Mouse (Mus musculus) gastrocnemius, postnatal 4 days (tissue): Measurements from ENCODE around the gene 6430548M08Rik. TPM values are rescaled to one million over a fixed set of nuclear protein-coding genes. Genes with fewer than 3 reads are reported as not detected.

Experiments
- DNase-seq, 2 experiments: peaks; one replicate each; pipeline ENCODE4 v3.0.0; 2021 to 2022; ENCODE audit warnings: low spot score in 2 of 2, mixed read lengths in 2 of 2
- total RNA-seq, 2 experiments: library from RNA; stranded (reverse); gene quantifications; 2 replicates each; pipeline ENCODE4 v1.2.3; 2021

The 6430548M08Rik gene
- total RNA-seq, 2 experiments from 2014 or later: 13.0 to 14.2 TPM

GRCm38 (mm10) chr8:120180445-120180970 is 66.6 kb downstream of the 6430548M08Rik start:
- DNase-seq: no peak

- DNase-seq: no peak
Observed at GRCm38 (mm10) chr8:120181274-120181673, 67.3 kb downstream of the 6430548M08Rik start.

- no peak for DNase-seq
Observed at GRCm38 (mm10) chr8:120181861-120182414, 68.0 kb downstream of the 6430548M08Rik start.

- DNase-seq: peak in 1 of 2 experiments; percentile 67
Observed at GRCm38 (mm10) chr8:120184366-120184765, 70.4 kb downstream of the 6430548M08Rik start.

GRCm38 (mm10) chr8:120184850-120185792 is 71.2 kb downstream of the 6430548M08Rik start:
- DNase-seq: peak in 1 of 2 experiments; percentile 75

- DNase-seq: peak in 1 of 2 experiments; percentile 47
Observed at GRCm38 (mm10) chr8:120186454-120186853, 72.5 kb downstream of the 6430548M08Rik start.

- no peak for DNase-seq
Observed at GRCm38 (mm10) chr8:120188510-120188909, 74.6 kb downstream of the 6430548M08Rik start.

- no peak for DNase-seq
Observed at GRCm38 (mm10) chr8:120189440-120189839, 75.5 kb downstream of the 6430548M08Rik start.

GRCm38 (mm10) chr8:120190107-120190809 is 76.3 kb downstream of the 6430548M08Rik start:
- DNase-seq: no peak

- peak; percentile 97 to 98 for DNase-seq
Observed at GRCm38 (mm10) chr8:120190810-120191413, 77.0 kb downstream of the 6430548M08Rik start.

GRCm38 (mm10) chr8:120191633-120192032 is 77.7 kb downstream of the 6430548M08Rik start:
- no peak for DNase-seq

GRCm38 (mm10) chr8:120192118-120192517 is 78.2 kb downstream of the 6430548M08Rik start:
- no peak for DNase-seq

GRCm38 (mm10) chr8:120201351-120201750 is 87.4 kb downstream of the 6430548M08Rik start:
- no peak for DNase-seq

GRCm38 (mm10) chr8:120202546-120202945 is 88.6 kb downstream of the 6430548M08Rik start:
- no peak for DNase-seq

- DNase-seq: no peak
Observed at GRCm38 (mm10) chr8:120204736-120205360, 90.9 kb downstream of the 6430548M08Rik start.

- no peak for DNase-seq
Observed at GRCm38 (mm10) chr8:120205916-120206315, 92.0 kb downstream of the 6430548M08Rik start.

- no peak for DNase-seq
Observed at GRCm38 (mm10) chr8:120207364-120207763, 93.4 kb downstream of the 6430548M08Rik start.

- no peak for DNase-seq
Observed at GRCm38 (mm10) chr8:120208113-120208512, 94.2 kb downstream of the 6430548M08Rik start.

- no peak for DNase-seq
Observed at GRCm38 (mm10) chr8:120211345-120211744, 97.4 kb downstream of the 6430548M08Rik start.

- DNase-seq: no peak
Observed at GRCm38 (mm10) chr8:120212596-120212995, 98.6 kb downstream of the 6430548M08Rik start.
